Mouse (Mus musculus): ENCODE measurements around the gene Ccdc71. TPM values are rescaled to one million over a fixed set of nuclear protein-coding genes. Genes with fewer than 3 reads are reported as not detected.

Gene Ccdc71
- 10 to 100 TPM; 15.0 to 17.7 TPM for total RNA-seq (2021)
- long read RNA-seq, experiment 1, partial matches to known transcripts, result 0 of 1 reads
- long read RNA-seq, experiment 1, other reads (novel, unspliced or antisense), result 0 of 1 reads
- long read RNA-seq, experiment 2, partial matches to known transcripts, result 0 of 4 reads
- long read RNA-seq, experiment 2, other reads (novel, unspliced or antisense), result 0 of 4 reads

DNA sequence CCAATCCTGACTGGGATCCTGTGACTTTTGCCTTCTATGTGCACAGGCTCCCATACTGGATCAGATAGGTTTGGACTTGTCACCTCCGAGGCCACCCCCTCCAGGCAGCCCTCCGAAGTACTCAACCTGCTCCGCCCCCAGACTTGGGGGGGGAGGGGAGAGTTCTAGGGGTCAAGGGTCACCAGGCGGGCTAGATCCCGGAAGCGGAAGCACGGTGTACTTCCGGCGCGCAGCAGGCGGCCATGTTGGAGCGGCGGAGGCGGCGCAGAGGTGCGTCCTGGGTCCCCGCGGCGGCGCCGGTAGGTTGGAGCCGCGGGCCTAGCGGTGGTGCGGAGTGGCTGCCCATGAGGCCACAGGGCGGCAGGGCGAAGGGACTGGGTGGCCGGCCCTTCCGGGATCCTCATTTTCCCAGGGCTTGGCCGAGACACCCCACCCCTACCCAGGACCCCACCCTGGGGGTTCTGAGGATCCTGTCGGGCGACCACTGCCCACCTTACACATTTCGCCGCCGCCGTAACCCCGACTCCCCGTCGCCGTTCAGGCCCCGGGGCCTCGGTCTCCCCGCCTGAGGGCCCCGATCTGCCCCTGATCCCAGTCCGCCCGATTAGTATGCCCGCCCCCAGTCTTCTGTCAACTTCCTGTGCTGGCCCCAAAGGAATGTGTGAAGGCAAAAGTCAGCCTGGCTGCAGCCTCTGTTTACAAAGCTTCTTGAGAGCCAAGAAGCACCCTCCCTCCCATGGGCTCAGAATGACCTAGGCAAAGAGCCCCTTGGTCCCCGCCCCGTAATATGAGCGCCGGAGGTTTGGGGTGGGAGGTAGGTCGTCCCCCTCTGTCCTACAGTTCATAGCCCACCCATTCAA, at the start of gene Ccdc71:
Gene Ccdc71 (plus strand): TSS at position 209 of the 860 bp plus-strand sequence.
- H3K4me3 ChIP-seq, result peak within 1 kb of the TSS; percentile 100
- 0 out of 2 replicates have a peak, but pooled peaks have one; percentile 4 for TF ChIP-seq CTCF (IDR thresholded peaks at IDR 0.05)
- intact Hi-C loops (cut with DNase I), result loop anchor here (5.0 kb wide), 1 partner anchor 52 kb away; no protein-coding TSS in a partner anchor
- DNase-seq, result peak; percentile 92
- H3K27ac ChIP-seq, result peak within 1 kb of the TSS; percentile 94

- no peak for TF ChIP-seq CTCF (IDR thresholded peaks at IDR 0.05)
- Histone ChIP-seq H3K4me3 (no peak overlapping the region), H3K27ac (no peak overlapping the region)
- intact Hi-C loops (cut with DNase I), result loop anchor here (5.0 to 10.0 kb wide), 2 partner anchors 124 to 317 kb away; partner anchors contain the start of gene Apeh
- DNase-seq, result peak; percentile 23
Observed at GRCm38 (mm10) chr9:108411381-108411942, 48.9 kb upstream of the Ccdc71 start.

- intact Hi-C loops (cut with DNase I), result loop anchor here (5.0 to 10.0 kb wide), 2 partner anchors 125 to 317 kb away; partner anchors contain the start of gene Apeh
- peak; percentile 51 for DNase-seq
- TF ChIP-seq CTCF (IDR thresholded peaks at IDR 0.05), result peak; percentile 72
- Histone ChIP-seq H3K27ac (no peak overlapping the region), H3K4me3 (no peak overlapping the region)
Observed at GRCm38 (mm10) chr9:108412221-108412620, 48.1 kb upstream of the Ccdc71 start.

GRCm38 (mm10) chr9:108428384-108428783, 31.9 kb upstream of the Ccdc71 start, which contains the start of gene Ccdc36:
TSS of gene Ccdc36 (minus strand) at chr9:108428484.
- Histone ChIP-seq H3K27ac (no peak within 1 kb of the TSS), H3K4me3 (no peak within 1 kb of the TSS)
- no peak for DNase-seq
- intact Hi-C loops (cut with DNase I), result no loop called here
- TF ChIP-seq CTCF (IDR thresholded peaks at IDR 0.05), result no peak

- TF ChIP-seq CTCF (IDR thresholded peaks at IDR 0.05), result no peak
- intact Hi-C loops (cut with DNase I), result no loop called here
- Histone ChIP-seq H3K4me3 (peak overlapping the region; percentile 17; the same call in 1 of the 2 replicates), H3K27ac (no peak overlapping the region)
- DNase-seq, result no peak
Observed at GRCm38 (mm10) chr9:108431431-108432067, 28.8 kb upstream of the Ccdc71 start.

DNA sequence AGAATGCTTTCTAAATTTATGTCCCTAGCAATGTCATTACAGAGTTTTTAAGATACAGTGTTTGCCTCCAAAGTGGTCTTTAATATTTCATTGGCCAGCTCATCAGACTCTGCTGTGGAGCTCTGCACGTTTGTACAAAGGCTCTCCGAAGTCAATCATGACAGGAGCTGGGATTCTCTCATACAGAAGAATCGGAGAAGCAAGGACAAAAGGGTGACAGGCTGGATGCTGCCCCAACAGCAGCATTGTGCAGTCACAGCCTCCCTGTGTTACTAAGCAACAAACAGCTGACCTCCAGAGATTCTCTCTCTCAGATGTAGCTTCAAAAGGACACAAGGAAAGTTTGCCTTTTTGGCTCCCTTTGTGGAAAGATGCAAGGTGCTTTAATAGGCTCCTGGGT, 24.1 kb upstream of the Ccdc71 start, which contains the start of gene BC048562:
Gene BC048562 (plus strand): TSS at position 301 of the 400 bp plus-strand sequence.
- no peak for TF ChIP-seq CTCF (IDR thresholded peaks at IDR 0.05)
- H3K27ac ChIP-seq, result no peak within 1 kb of the TSS

GRCm38 (mm10) chr9:108439176-108439575, 21.2 kb upstream of the Ccdc71 start:
- Histone ChIP-seq H3K27ac (no peak overlapping the region), H3K4me3 (no peak overlapping the region)
- intact Hi-C loops (cut with DNase I), result no loop called here
- no peak for DNase-seq
- TF ChIP-seq CTCF (IDR thresholded peaks at IDR 0.05), result no peak

More for the DNA sequence above, 24.1 kb upstream of the Ccdc71 start, which contains the start of gene BC048562:
- H3K4me3 ChIP-seq, result no peak within 1 kb of the TSS
- no peak for DNase-seq
- intact Hi-C loops (cut with DNase I), result no loop called here

GRCm38 (mm10) chr9:108440485-108440884, 19.8 kb upstream of the Ccdc71 start:
- no peak overlapping the region for H3K4me3 ChIP-seq
- no peak overlapping the region for H3K27ac ChIP-seq
- intact Hi-C loops (cut with DNase I), result no loop called here
- TF ChIP-seq CTCF (IDR thresholded peaks at IDR 0.05), result no peak
- DNase-seq, result no peak

DNA sequence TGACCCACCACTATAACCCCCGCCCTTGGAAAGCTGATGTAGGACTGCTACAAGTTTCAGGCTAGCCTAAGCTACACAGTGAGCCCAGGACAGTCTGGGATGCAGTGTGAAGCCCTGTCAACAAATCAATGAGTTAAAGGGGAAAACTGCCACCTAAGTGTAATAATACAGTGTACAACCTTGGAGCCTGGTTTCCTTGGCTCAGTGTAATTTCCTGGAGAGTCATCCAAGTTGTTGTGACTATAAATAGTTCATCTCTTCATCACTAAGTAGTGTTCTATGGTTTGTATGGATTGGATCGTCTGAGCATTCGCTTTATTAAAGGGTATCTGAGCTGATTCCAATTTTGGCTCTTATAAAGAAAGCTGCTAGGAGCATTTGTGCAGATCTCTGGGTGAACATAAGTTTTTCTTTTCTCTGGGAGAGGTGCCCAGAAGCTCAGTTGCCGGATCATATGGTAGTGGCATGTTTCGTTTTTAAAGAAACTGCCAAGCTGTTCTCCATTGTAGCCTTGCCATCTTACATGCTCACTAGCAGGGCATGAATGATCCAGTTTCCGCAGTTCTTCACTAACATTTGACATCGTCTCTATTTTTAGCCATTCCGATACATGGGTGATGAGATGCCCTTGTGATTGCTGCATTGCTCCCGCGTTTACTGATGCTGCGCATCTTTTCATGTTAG, 18.9 kb upstream of the Ccdc71 start:
- DNase-seq, result no peak
- Histone ChIP-seq H3K4me3 (peak overlapping the region; percentile 58), H3K27ac (peak overlapping the region; percentile 25; the same call in 1 of the 2 replicates)
- TF ChIP-seq CTCF (IDR thresholded peaks at IDR 0.05), result no peak
- intact Hi-C loops (cut with DNase I), result no loop called here

GRCm38 (mm10) chr9:108445125-108445524, 15.2 kb upstream of the Ccdc71 start:
- Histone ChIP-seq H3K4me3 (no peak overlapping the region), H3K27ac (no peak overlapping the region)
- DNase-seq, result no peak
- intact Hi-C loops (cut with DNase I), result no loop called here
- no peak for TF ChIP-seq CTCF (IDR thresholded peaks at IDR 0.05)

DNA sequence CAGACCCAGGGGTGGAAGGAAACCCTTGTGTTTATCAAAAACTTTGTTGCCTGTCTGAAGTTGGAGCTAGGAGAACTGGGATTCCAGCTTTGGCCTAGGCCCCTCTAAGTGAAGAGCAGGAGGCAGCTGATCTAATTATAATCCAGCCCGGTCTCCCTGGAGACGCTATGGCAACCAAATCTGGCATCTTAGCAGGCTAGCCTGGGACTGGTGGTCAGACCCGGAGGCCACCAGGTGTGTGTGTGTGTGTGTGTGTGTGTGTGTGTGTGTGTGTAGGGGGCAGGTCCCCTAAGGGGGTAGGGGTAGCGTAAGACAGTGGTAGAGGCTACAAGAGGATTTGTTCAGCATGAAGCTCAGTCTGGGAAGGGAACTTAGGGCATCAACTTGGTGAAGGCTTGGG, 10.5 kb upstream of the Ccdc71 start:
- intact Hi-C loops (cut with DNase I), result loop anchor here (10.0 kb wide), 1 partner anchor 65 kb away; no protein-coding TSS in a partner anchor
- 0 out of 2 replicates have a peak overlapping the region, but pooled peaks have one; percentile 24 for H3K27ac ChIP-seq
- no peak overlapping the region for H3K4me3 ChIP-seq
- no peak for TF ChIP-seq CTCF (IDR thresholded peaks at IDR 0.05)
- no peak for DNase-seq
